Mouse (Mus musculus): Measurements from ENCODE around the gene Txndc11. TPM values are rescaled to one million over a fixed set of nuclear protein-coding genes. Genes with fewer than 3 reads are reported as not detected.

Txndc11 gene
- polyA plus RNA-seq, 1 experiment from 2014 or later: 27.4 TPM

- H3K4me2 ChIP-seq (ENCODE audit: low read length): peak overlapping the region; percentile 20; the same call in 1 of the 2 replicates
- H3K4me3 ChIP-seq (ENCODE audit: low read length): no peak overlapping the region
- WGBS: 14% methylated on average over 13 of the region's 13 CpGs
- peaks cover 19% of the 10 kb centered on the region for H3K4me1 ChIP-seq (ENCODE audit: control insufficient read depth, insufficient read depth, low read depth, low read length)
- no peaks in the 10 kb centered on the region for H3K36me3 ChIP-seq (ENCODE audit: control insufficient read depth, insufficient read depth, low read length)
- no peaks in the 10 kb centered on the region for H3K9me3 ChIP-seq (ENCODE audit: control insufficient read depth, low read length)
- H3K27ac ChIP-seq (ENCODE audit: low read depth, low read length): peak overlapping the region; percentile 44; the same call in 1 of the 2 replicates
- no peaks in the 10 kb centered on the region for H3K27me3 ChIP-seq (replicated peaks; ENCODE audit: control insufficient read depth, insufficient read depth, low read length)
- peak overlapping the region; percentile 44 for H3K9ac ChIP-seq (ENCODE audit: low read depth, low read length)
- no peak for ATAC-seq
These were observed 71.4 kb downstream of the Txndc11 start for GRCm38 (mm10) chr16:11062794-11063721.

- no peak within 1 kb of the TSS for H3K4me3 ChIP-seq (ENCODE audit: low read length)
- H3K27me3 ChIP-seq (replicated peaks; ENCODE audit: control insufficient read depth, insufficient read depth, low read length): no peaks in the 10 kb centered on the region
- H3K36me3 ChIP-seq (ENCODE audit: control insufficient read depth, insufficient read depth, low read length): no peaks in the 10 kb centered on the region
- H3K27ac ChIP-seq (ENCODE audit: low read depth, low read length): no peak within 1 kb of the TSS
- peaks cover 10% of the 10 kb centered on the region for H3K4me1 ChIP-seq (ENCODE audit: control insufficient read depth, insufficient read depth, low read depth, low read length)
- ATAC-seq: no peak
- no peak within 1 kb of the TSS for H3K4me2 ChIP-seq (ENCODE audit: low read length)
- H3K9ac ChIP-seq (ENCODE audit: low read depth, low read length): no peak within 1 kb of the TSS
- WGBS: 83% methylated on average over 4 of the region's 4 CpGs
- H3K9me3 ChIP-seq (ENCODE audit: control insufficient read depth, low read length): no peaks in the 10 kb centered on the region
These were observed 73.8 kb downstream of the Txndc11 start, which contains the start of gene Snn for GRCm38 (mm10) chr16:11060645-11061044. TSS of gene Snn (plus strand) at chr16:11060945.

GRCm38 (mm10) chr16:11055916-11056315 is 78.5 kb downstream of the Txndc11 start:
- 69% methylated on average over 5 of the region's 5 CpGs for WGBS
- Histone ChIP-seq H3K4me2 (ENCODE audit: low read length) (no peak overlapping the region), H3K27ac (ENCODE audit: low read depth, low read length) (no peak overlapping the region), H3K36me3 (ENCODE audit: control insufficient read depth, insufficient read depth, low read length) (no peaks in the 10 kb centered on the region), H3K9ac (ENCODE audit: low read depth, low read length) (no peak overlapping the region), H3K4me3 (ENCODE audit: low read length) (no peak overlapping the region), H3K9me3 (ENCODE audit: control insufficient read depth, low read length) (no peaks in the 10 kb centered on the region), H3K4me1 (ENCODE audit: control insufficient read depth, insufficient read depth, low read depth, low read length) (no peaks in the 10 kb centered on the region), H3K27me3 (replicated peaks; ENCODE audit: control insufficient read depth, insufficient read depth, low read length) (no peaks in the 10 kb centered on the region)
- no peak for ATAC-seq

GRCm38 (mm10) chr16:11054871-11055270 is 79.6 kb downstream of the Txndc11 start:
- WGBS: 87% methylated on average over 6 of the region's 6 CpGs
- no peaks in the 10 kb centered on the region for H3K27me3 ChIP-seq (replicated peaks; ENCODE audit: control insufficient read depth, insufficient read depth, low read length)
- no peak overlapping the region for H3K9ac ChIP-seq (ENCODE audit: low read depth, low read length)

GRCm38 (mm10) chr16:11054409-11054808 is 80.0 kb downstream of the Txndc11 start:
- no peak overlapping the region for H3K9ac ChIP-seq (ENCODE audit: low read depth, low read length)
- H3K27ac ChIP-seq (ENCODE audit: low read depth, low read length): no peak overlapping the region
- ATAC-seq: no peak
- no peaks in the 10 kb centered on the region for H3K9me3 ChIP-seq (ENCODE audit: control insufficient read depth, low read length)
- H3K4me3 ChIP-seq (ENCODE audit: low read length): no peak overlapping the region
- 64% methylated on average over 6 of the region's 6 CpGs for WGBS
- no peak overlapping the region for H3K4me2 ChIP-seq (ENCODE audit: low read length)
- no peaks in the 10 kb centered on the region for H3K27me3 ChIP-seq (replicated peaks; ENCODE audit: control insufficient read depth, insufficient read depth, low read length)
- no peaks in the 10 kb centered on the region for H3K4me1 ChIP-seq (ENCODE audit: control insufficient read depth, insufficient read depth, low read depth, low read length)
- H3K36me3 ChIP-seq (ENCODE audit: control insufficient read depth, insufficient read depth, low read length): no peaks in the 10 kb centered on the region

More at GRCm38 (mm10) chr16:11054871-11055270, 79.6 kb downstream of the Txndc11 start:
- H3K9me3 ChIP-seq (ENCODE audit: control insufficient read depth, low read length): no peaks in the 10 kb centered on the region
- no peak overlapping the region for H3K4me3 ChIP-seq (ENCODE audit: low read length)
- H3K36me3 ChIP-seq (ENCODE audit: control insufficient read depth, insufficient read depth, low read length): no peaks in the 10 kb centered on the region
- no peaks in the 10 kb centered on the region for H3K4me1 ChIP-seq (ENCODE audit: control insufficient read depth, insufficient read depth, low read depth, low read length)
- no peak overlapping the region for H3K4me2 ChIP-seq (ENCODE audit: low read length)
- no peak for ATAC-seq
- H3K27ac ChIP-seq (ENCODE audit: low read depth, low read length): no peak overlapping the region

- ATAC-seq: no peak
- no peaks in the 10 kb centered on the region for H3K27me3 ChIP-seq (replicated peaks; ENCODE audit: control insufficient read depth, insufficient read depth, low read length)
- no peaks in the 10 kb centered on the region for H3K4me1 ChIP-seq (ENCODE audit: control insufficient read depth, insufficient read depth, low read depth, low read length)
- no peak overlapping the region for H3K4me3 ChIP-seq (ENCODE audit: low read length)
- WGBS: 88% methylated on average over 11 of the region's 11 CpGs
- no peak overlapping the region for H3K4me2 ChIP-seq (ENCODE audit: low read length)
- H3K9me3 ChIP-seq (ENCODE audit: control insufficient read depth, low read length): no peaks in the 10 kb centered on the region
- H3K9ac ChIP-seq (ENCODE audit: low read depth, low read length): no peak overlapping the region
- no peaks in the 10 kb centered on the region for H3K36me3 ChIP-seq (ENCODE audit: control insufficient read depth, insufficient read depth, low read length)
- no peak overlapping the region for H3K27ac ChIP-seq (ENCODE audit: low read depth, low read length)
These were observed 83.3 kb downstream of the Txndc11 start for GRCm38 (mm10) chr16:11051134-11051533.

- 84% methylated on average over 2 of the region's 2 CpGs for WGBS
- Histone ChIP-seq H3K4me2 (ENCODE audit: low read length) (no peak overlapping the region), H3K4me1 (ENCODE audit: control insufficient read depth, insufficient read depth, low read depth, low read length) (no peaks in the 10 kb centered on the region), H3K27me3 (replicated peaks; ENCODE audit: control insufficient read depth, insufficient read depth, low read length) (no peaks in the 10 kb centered on the region), H3K4me3 (ENCODE audit: low read length) (no peak overlapping the region), H3K27ac (ENCODE audit: low read depth, low read length) (no peak overlapping the region), H3K9me3 (ENCODE audit: control insufficient read depth, low read length) (no peaks in the 10 kb centered on the region), H3K36me3 (ENCODE audit: control insufficient read depth, insufficient read depth, low read length) (no peaks in the 10 kb centered on the region), H3K9ac (ENCODE audit: low read depth, low read length) (no peak overlapping the region)
- ATAC-seq: no peak
These were observed 84.2 kb downstream of the Txndc11 start for GRCm38 (mm10) chr16:11050226-11050625.

GRCm38 (mm10) chr16:11047130-11047529 is 87.3 kb downstream of the Txndc11 start:
- H3K27ac ChIP-seq (ENCODE audit: low read depth, low read length): no peak overlapping the region
- H3K4me1 ChIP-seq (ENCODE audit: control insufficient read depth, insufficient read depth, low read depth, low read length): no peaks in the 10 kb centered on the region
- no peaks in the 10 kb centered on the region for H3K27me3 ChIP-seq (replicated peaks; ENCODE audit: control insufficient read depth, insufficient read depth, low read length)
- H3K9ac ChIP-seq (ENCODE audit: low read depth, low read length): no peak overlapping the region
- WGBS: 88% methylated on average over 7 of the region's 7 CpGs
- H3K4me2 ChIP-seq (ENCODE audit: low read length): no peak overlapping the region
- no peaks in the 10 kb centered on the region for H3K36me3 ChIP-seq (ENCODE audit: control insufficient read depth, insufficient read depth, low read length)
- H3K4me3 ChIP-seq (ENCODE audit: low read length): no peak overlapping the region
- H3K9me3 ChIP-seq (ENCODE audit: control insufficient read depth, low read length): no peaks in the 10 kb centered on the region
- ATAC-seq: no peak

- Histone ChIP-seq H3K27me3 (replicated peaks; ENCODE audit: control insufficient read depth, insufficient read depth, low read length) (no peaks in the 10 kb centered on the region), H3K9me3 (ENCODE audit: control insufficient read depth, low read length) (no peaks in the 10 kb centered on the region), H3K27ac (ENCODE audit: low read depth, low read length) (no peak overlapping the region), H3K4me3 (ENCODE audit: low read length) (no peak overlapping the region), H3K9ac (ENCODE audit: low read depth, low read length) (no peak overlapping the region), H3K36me3 (ENCODE audit: control insufficient read depth, insufficient read depth, low read length) (no peaks in the 10 kb centered on the region), H3K4me2 (ENCODE audit: low read length) (no peak overlapping the region), H3K4me1 (ENCODE audit: control insufficient read depth, insufficient read depth, low read depth, low read length) (no peaks in the 10 kb centered on the region)
- 88% methylated on average over 7 of the region's 7 CpGs for WGBS
- ATAC-seq: no peak
These were observed 88.0 kb downstream of the Txndc11 start for GRCm38 (mm10) chr16:11046437-11046836.

Measured in hindbrain, embryonic 16.5 days (tissue).